Mouse (Mus musculus) layer of hippocampus, adult 8-10 months (tissue): ENCODE data around the gene Ccdc141. TPM values are rescaled to one million over a fixed set of nuclear protein-coding genes. Genes with fewer than 3 reads are reported as not detected.

ENCODE experiments used
- DNase-seq, 2 experiments: peaks; one replicate each; pipeline ENCODE4 v3.0.0; 2022; ENCODE audit warnings: low spot score in 2 of 2
- total RNA-seq, 4 experiments: library from RNA; stranded (reverse); gene quantifications; 2 replicates each; pipeline ENCODE4 v1.2.4; 2022

The Ccdc141 gene
- total RNA-seq = 10 to 100 TPM; 20.7 to 23.0 (median 22.0) TPM

GRCm38 (mm10) chr2:77170633-77171105 lies at the start of gene Ccdc141:
TSS of gene Ccdc141 (minus strand) at chr2:77170636.
- no peak for DNase-seq

GRCm38 (mm10) chr2:77212885-77213284 lies 42.4 kb upstream of the Ccdc141 start:
- no peak for DNase-seq

GRCm38 (mm10) chr2:77206951-77207350 lies 36.5 kb upstream of the Ccdc141 start:
- no peak for DNase-seq

- no peak for DNase-seq
Observed at GRCm38 (mm10) chr2:77203916-77204315, 33.5 kb upstream of the Ccdc141 start.

GRCm38 (mm10) chr2:77201900-77202299 lies 31.5 kb upstream of the Ccdc141 start:
- no peak for DNase-seq

GRCm38 (mm10) chr2:77200958-77201614 lies 30.6 kb upstream of the Ccdc141 start:
- no peak for DNase-seq

- DNase-seq = no peak
Observed at GRCm38 (mm10) chr2:77200379-77200778, 29.9 kb upstream of the Ccdc141 start.

- no peak for DNase-seq
Observed at GRCm38 (mm10) chr2:77198246-77198645, 27.8 kb upstream of the Ccdc141 start.

- DNase-seq = no peak
Observed at GRCm38 (mm10) chr2:77196819-77197218, 26.4 kb upstream of the Ccdc141 start.

GRCm38 (mm10) chr2:77195056-77195455 lies 24.6 kb upstream of the Ccdc141 start:
- DNase-seq = no peak

- no peak for DNase-seq
Observed at GRCm38 (mm10) chr2:77191811-77192210, 21.4 kb upstream of the Ccdc141 start.

GRCm38 (mm10) chr2:77190891-77191290 lies 20.5 kb upstream of the Ccdc141 start:
- DNase-seq = no peak

GRCm38 (mm10) chr2:77190301-77190700 lies 19.9 kb upstream of the Ccdc141 start:
- no peak for DNase-seq

GRCm38 (mm10) chr2:77189671-77190070 lies 19.2 kb upstream of the Ccdc141 start:
- DNase-seq = no peak

- DNase-seq = no peak
Observed at GRCm38 (mm10) chr2:77187501-77187900, 17.1 kb upstream of the Ccdc141 start.

- no peak for DNase-seq
Observed at GRCm38 (mm10) chr2:77186912-77187311, 16.5 kb upstream of the Ccdc141 start.

GRCm38 (mm10) chr2:77184049-77184571 lies 13.7 kb upstream of the Ccdc141 start:
- DNase-seq = no peak

GRCm38 (mm10) chr2:77183646-77184045 lies 13.2 kb upstream of the Ccdc141 start:
- no peak for DNase-seq

GRCm38 (mm10) chr2:77182996-77183380 lies 12.6 kb upstream of the Ccdc141 start:
- DNase-seq = no peak

GRCm38 (mm10) chr2:77182271-77182995 lies 12.0 kb upstream of the Ccdc141 start:
- no peak for DNase-seq

GRCm38 (mm10) chr2:77177472-77177871 lies 7.0 kb upstream of the Ccdc141 start:
- no peak for DNase-seq

- DNase-seq = no peak
Observed at GRCm38 (mm10) chr2:77176413-77176812, 6.0 kb upstream of the Ccdc141 start.

GRCm38 (mm10) chr2:77175411-77175810 lies 5.0 kb upstream of the Ccdc141 start:
- DNase-seq = no peak
